Mouse (Mus musculus): Measurements from ENCODE around the gene Sar1a. TPM values are rescaled to one million over a fixed set of nuclear protein-coding genes. Genes with fewer than 3 reads are reported as not detected.

Sar1a gene
- total RNA-seq, 1 experiment = 145 TPM

GRCm38 (mm10) chr10:61654691-61655090 is 25.4 kb upstream of the Sar1a start:
- peaks cover 2 to 3% of the 10 kb centered on the region in 2 experiments; a peak in 1 of 4 replicates for H3K4me1 ChIP-seq (ENCODE audit: control insufficient read depth in 2 of 2, insufficient read depth in 2 of 2, low read length in 2 of 2, poor library complexity in 1 of 2)
- DNase-seq (ENCODE audit: low read depth, low spot score) = no peak
- H3K9me3 ChIP-seq (ENCODE audit: control insufficient read depth, insufficient read depth, low read depth, low read length) = no peaks in the 10 kb centered on the region
- no peak for TF ChIP-seq CHD2 (IDR thresholded peaks at IDR 0.05; ENCODE audit: low read depth, low read length)
- no peak for TF ChIP-seq HCFC1 (IDR thresholded peaks at IDR 0.05; ENCODE audit: borderline replicate concordance, insufficient read depth, low read length)
- TF ChIP-seq MAFK (IDR thresholded peaks at IDR 0.05; ENCODE audit: insufficient read depth, low read depth, low read length) = no peak
- TF ChIP-seq ZC3H11A (IDR thresholded peaks at IDR 0.05; ENCODE audit: borderline replicate concordance, low read depth, low read length) = no peak
- TF ChIP-seq ZNF384 (IDR thresholded peaks at IDR 0.05; ENCODE audit: low read depth, low read length) = no peak
- H3K9ac ChIP-seq (ENCODE audit: insufficient read depth, low read depth, low read length, poor library complexity, severe bottlenecking) = no peak overlapping the region
- no peak overlapping the region for H3K4me3 ChIP-seq (ENCODE audit: insufficient read depth in 1 of 2, low read depth in 1 of 2, low read length in 2 of 2, poor library complexity in 1 of 2, severe bottlenecking in 1 of 2)
- H3K36me3 ChIP-seq (ENCODE audit: control insufficient read depth, insufficient read depth, low read length, poor library complexity, severe bottlenecking) = peaks cover 20% of the 10 kb centered on the region
- no peak overlapping the region for H3K27ac ChIP-seq (ENCODE audit: insufficient read depth, low read depth, low read length, poor library complexity, severe bottlenecking)
- in situ Hi-C loops (cut with MboI; ENCODE audit: low sequenced_read_pairs in 2 of 2, unreplicated experiment in 2 of 2) = no loop called here

- Histone ChIP-seq H3K9ac (ENCODE audit: insufficient read depth, low read depth, low read length, poor library complexity, severe bottlenecking) (no peak overlapping the region), H3K9me3 (ENCODE audit: control insufficient read depth, insufficient read depth, low read depth, low read length) (no peaks in the 10 kb centered on the region), H3K27ac (ENCODE audit: insufficient read depth, low read depth, low read length, poor library complexity, severe bottlenecking) (no peak overlapping the region), H3K4me1 (ENCODE audit: control insufficient read depth in 2 of 2, insufficient read depth in 2 of 2, low read length in 2 of 2, poor library complexity in 1 of 2) (peaks cover 2 to 3% of the 10 kb centered on the region in 2 experiments; a peak in 1 of 4 replicates), H3K4me3 (ENCODE audit: insufficient read depth in 1 of 2, low read depth in 1 of 2, low read length in 2 of 2, poor library complexity in 1 of 2, severe bottlenecking in 1 of 2) (no peak overlapping the region), H3K36me3 (ENCODE audit: control insufficient read depth, insufficient read depth, low read length, poor library complexity, severe bottlenecking) (peaks cover 25% of the 10 kb centered on the region)
- in situ Hi-C loops (cut with MboI; ENCODE audit: low sequenced_read_pairs in 2 of 2, unreplicated experiment in 2 of 2) = no loop called here
- no peak for TF ChIP-seq CHD2 (IDR thresholded peaks at IDR 0.05; ENCODE audit: low read depth, low read length)
- no peak for TF ChIP-seq MAFK (IDR thresholded peaks at IDR 0.05; ENCODE audit: insufficient read depth, low read depth, low read length)
- TF ChIP-seq HCFC1 (IDR thresholded peaks at IDR 0.05; ENCODE audit: borderline replicate concordance, insufficient read depth, low read length) = no peak
- no peak for DNase-seq (ENCODE audit: low read depth, low spot score)
These were observed 24.9 kb upstream of the Sar1a start for GRCm38 (mm10) chr10:61655188-61655587.

- in situ Hi-C loops (cut with MboI; ENCODE audit: low sequenced_read_pairs in 2 of 2, unreplicated experiment in 2 of 2) = no loop called here
- Histone ChIP-seq H3K9me3 (ENCODE audit: control insufficient read depth, insufficient read depth, low read depth, low read length) (no peaks in the 10 kb centered on the region), H3K9ac (ENCODE audit: insufficient read depth, low read depth, low read length, poor library complexity, severe bottlenecking) (no peak overlapping the region), H3K4me3 (ENCODE audit: insufficient read depth in 1 of 2, low read depth in 1 of 2, low read length in 2 of 2, poor library complexity in 1 of 2, severe bottlenecking in 1 of 2) (no peak overlapping the region), H3K27ac (ENCODE audit: insufficient read depth, low read depth, low read length, poor library complexity, severe bottlenecking) (no peak overlapping the region), H3K4me1 (ENCODE audit: control insufficient read depth in 2 of 2, insufficient read depth in 2 of 2, low read length in 2 of 2, poor library complexity in 1 of 2) (no peaks in the 10 kb centered on the region), H3K36me3 (ENCODE audit: control insufficient read depth, insufficient read depth, low read length, poor library complexity, severe bottlenecking) (peaks cover 35% of the 10 kb centered on the region)
- no peak for DNase-seq (ENCODE audit: low read depth, low spot score)
- TF ChIP-seq CHD2 (IDR thresholded peaks at IDR 0.05; ENCODE audit: low read depth, low read length) (no peak), MAFK (IDR thresholded peaks at IDR 0.05; ENCODE audit: insufficient read depth, low read depth, low read length) (0 out of 2 replicates have a peak, but pooled peaks have one; percentile 23)
These were observed 22.9 kb upstream of the Sar1a start for GRCm38 (mm10) chr10:61656928-61657882.

- Histone ChIP-seq H3K27ac (ENCODE audit: insufficient read depth, low read depth, low read length, poor library complexity, severe bottlenecking) (no peak overlapping the region), H3K9ac (ENCODE audit: insufficient read depth, low read depth, low read length, poor library complexity, severe bottlenecking) (no peak overlapping the region), H3K9me3 (ENCODE audit: control insufficient read depth, insufficient read depth, low read depth, low read length) (no peaks in the 10 kb centered on the region), H3K36me3 (ENCODE audit: control insufficient read depth, insufficient read depth, low read length, poor library complexity, severe bottlenecking) (peaks cover 43% of the 10 kb centered on the region), H3K4me3 (ENCODE audit: insufficient read depth in 1 of 2, low read depth in 1 of 2, low read length in 2 of 2, poor library complexity in 1 of 2, severe bottlenecking in 1 of 2) (no peak overlapping the region), H3K4me1 (ENCODE audit: control insufficient read depth in 2 of 2, insufficient read depth in 2 of 2, low read length in 2 of 2, poor library complexity in 1 of 2) (no peaks in the 10 kb centered on the region)
- TF ChIP-seq ZC3H11A (IDR thresholded peaks at IDR 0.05; ENCODE audit: borderline replicate concordance, low read depth, low read length) (peak; percentile 64; the same call in 1 of the 2 replicates), ZNF384 (IDR thresholded peaks at IDR 0.05; ENCODE audit: low read depth, low read length) (no peak)
- in situ Hi-C loops (cut with MboI; ENCODE audit: low sequenced_read_pairs in 2 of 2, unreplicated experiment in 2 of 2) = no loop called here
- no peak for DNase-seq (ENCODE audit: low read depth, low spot score)
These were observed 22.1 kb upstream of the Sar1a start for GRCm38 (mm10) chr10:61657985-61658384.

- Histone ChIP-seq H3K4me1 (ENCODE audit: control insufficient read depth in 2 of 2, insufficient read depth in 2 of 2, low read length in 2 of 2, poor library complexity in 1 of 2) (no peaks in the 10 kb centered on the region), H3K27ac (ENCODE audit: insufficient read depth, low read depth, low read length, poor library complexity, severe bottlenecking) (no peak overlapping the region), H3K36me3 (ENCODE audit: control insufficient read depth, insufficient read depth, low read length, poor library complexity, severe bottlenecking) (peaks cover 51% of the 10 kb centered on the region), H3K4me3 (ENCODE audit: insufficient read depth in 1 of 2, low read depth in 1 of 2, low read length in 2 of 2, poor library complexity in 1 of 2, severe bottlenecking in 1 of 2) (no peak overlapping the region), H3K9ac (ENCODE audit: insufficient read depth, low read depth, low read length, poor library complexity, severe bottlenecking) (no peak overlapping the region), H3K9me3 (ENCODE audit: control insufficient read depth, insufficient read depth, low read depth, low read length) (no peaks in the 10 kb centered on the region)
- no peak for DNase-seq (ENCODE audit: low read depth, low spot score)
- TF ChIP-seq HCFC1 (IDR thresholded peaks at IDR 0.05; ENCODE audit: borderline replicate concordance, insufficient read depth, low read length) (no peak), ZNF384 (IDR thresholded peaks at IDR 0.05; ENCODE audit: low read depth, low read length) (no peak), CHD2 (IDR thresholded peaks at IDR 0.05; ENCODE audit: low read depth, low read length) (no peak), ZC3H11A (IDR thresholded peaks at IDR 0.05; ENCODE audit: borderline replicate concordance, low read depth, low read length) (no peak), MAFK (IDR thresholded peaks at IDR 0.05; ENCODE audit: insufficient read depth, low read depth, low read length) (no peak)
- in situ Hi-C loops (cut with MboI; ENCODE audit: low sequenced_read_pairs in 2 of 2, unreplicated experiment in 2 of 2) = no loop called here
These were observed 18.2 kb upstream of the Sar1a start for GRCm38 (mm10) chr10:61661887-61662286.
